Mouse (Mus musculus): ENCODE results near the gene Hemk1. TPM values are rescaled to one million over a fixed set of nuclear protein-coding genes. Genes with fewer than 3 reads are reported as not detected.

The Hemk1 gene
- polyA plus RNA-seq, 1 experiment from 2014 or later: 16.3 TPM

Other genes starting within 250 kb of the Hemk1 start
- 18.6 and 26.7 TPM in 2 replicates for gene Dock3, start 106.4 kb downstream of the Hemk1 start, polyA plus RNA-seq (2015; fragmentation: Nextera tagmentation; extraction: Ambion mirVana)
- 2.2 and 9.4 TPM in 2 replicates for gene Mapkapk3, start 48.5 kb downstream of the Hemk1 start, polyA plus RNA-seq (2015; fragmentation: Nextera tagmentation; extraction: Ambion mirVana)
- 12.6 and 15.5 TPM in 2 replicates for gene Cish, start 42.3 kb downstream of the Hemk1 start, polyA plus RNA-seq (2015; fragmentation: Nextera tagmentation; extraction: Ambion mirVana)
- gene 6430571L13Rik, start 2.3 kb upstream of the Hemk1 start, polyA plus RNA-seq (2015; fragmentation: Nextera tagmentation; extraction: Ambion mirVana): 7.8 and 9.1 TPM in 2 replicates
- gene Cacna2d2, start 61.3 kb upstream of the Hemk1 start, polyA plus RNA-seq (2015; fragmentation: Nextera tagmentation; extraction: Ambion mirVana): 7.6 and 9.8 TPM in 2 replicates
- gene Tmem115, start 195.6 kb upstream of the Hemk1 start, polyA plus RNA-seq (2015; fragmentation: Nextera tagmentation; extraction: Ambion mirVana): 45.7 and 46.1 TPM in 2 replicates
- gene Cyb561d2, start 203.8 kb upstream of the Hemk1 start, polyA plus RNA-seq (2015; fragmentation: Nextera tagmentation; extraction: Ambion mirVana): 46.9 and 53.9 TPM in 2 replicates
- 67.5 and 77.9 TPM in 2 replicates for gene Nprl2, start 203.9 kb upstream of the Hemk1 start, polyA plus RNA-seq (2015; fragmentation: Nextera tagmentation; extraction: Ambion mirVana)
- 1.6 and 2.6 TPM in 2 replicates for gene Zmynd10, start 208.9 kb upstream of the Hemk1 start, polyA plus RNA-seq (2015; fragmentation: Nextera tagmentation; extraction: Ambion mirVana)
- gene Rassf1, start 213.2 kb upstream of the Hemk1 start, polyA plus RNA-seq (2015; fragmentation: Nextera tagmentation; extraction: Ambion mirVana): 41.2 and 46.1 TPM in 2 replicates
- 112 and 125 TPM in 2 replicates for gene Tusc2, start 224.9 kb upstream of the Hemk1 start, polyA plus RNA-seq (2015; fragmentation: Nextera tagmentation; extraction: Ambion mirVana)
- gene Hyal2, start 229.6 kb upstream of the Hemk1 start, polyA plus RNA-seq (2015; fragmentation: Nextera tagmentation; extraction: Ambion mirVana): 56.0 and 57.3 TPM in 2 replicates
- gene Hyal1, start 238.6 kb upstream of the Hemk1 start, polyA plus RNA-seq (2015; fragmentation: Nextera tagmentation; extraction: Ambion mirVana): 8.5 and 11.0 TPM in 2 replicates
- gene Naa80, start 240.5 kb upstream of the Hemk1 start, polyA plus RNA-seq (2015; fragmentation: Nextera tagmentation; extraction: Ambion mirVana): 16.9 and 19.7 TPM in 2 replicates
- gene Hyal3, start 242.5 kb upstream of the Hemk1 start, polyA plus RNA-seq (2015; fragmentation: Nextera tagmentation; extraction: Ambion mirVana): 2.0 and 2.2 TPM in 2 replicates
- 14.4 and 25.2 TPM in 2 replicates for gene Ifrd2, start 249.3 kb upstream of the Hemk1 start, polyA plus RNA-seq (2015; fragmentation: Nextera tagmentation; extraction: Ambion mirVana)